Mouse (Mus musculus) lung, postnatal 4 days (tissue): ENCODE data around the gene Calr3.
A peak's percentile ranks its signal among the peaks of the same experiment; 100 is the strongest.

Experiments used
- DNase-seq, 2 experiments: peaks; one replicate each; pipeline ENCODE4 v3.0.0; 2021

The Calr3 gene

GRCm38 (mm10) chr8:72434952-72435351 is 8.7 kb downstream of the Calr3 start:
- DNase-seq, result no peak

DNA sequence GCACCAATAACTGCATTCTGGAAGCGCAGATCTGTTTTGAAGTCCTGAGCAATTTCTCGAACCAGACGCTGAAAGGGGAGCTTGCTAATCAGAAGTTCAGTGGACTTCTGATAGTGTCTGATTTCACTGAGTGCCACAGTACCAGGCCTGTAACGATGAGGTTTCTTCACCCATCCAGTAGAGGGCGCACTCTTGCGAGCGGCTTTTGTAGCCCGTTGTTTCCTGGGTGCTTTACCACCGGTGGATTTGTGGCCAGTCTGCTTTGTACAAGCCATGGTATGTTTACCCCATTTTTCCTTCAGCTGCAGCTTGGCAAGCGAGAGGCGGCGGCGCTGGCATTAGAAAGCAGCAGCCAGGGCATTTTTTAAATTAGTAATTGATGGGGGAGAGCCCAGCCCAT is 14.0 kb downstream of the Calr3 start:
- DNase-seq, result peak; percentile 30 to 48

- DNase-seq, result no peak
Measured at GRCm38 (mm10) chr8:72422926-72423325, 20.7 kb downstream of the Calr3 start.

DNA sequence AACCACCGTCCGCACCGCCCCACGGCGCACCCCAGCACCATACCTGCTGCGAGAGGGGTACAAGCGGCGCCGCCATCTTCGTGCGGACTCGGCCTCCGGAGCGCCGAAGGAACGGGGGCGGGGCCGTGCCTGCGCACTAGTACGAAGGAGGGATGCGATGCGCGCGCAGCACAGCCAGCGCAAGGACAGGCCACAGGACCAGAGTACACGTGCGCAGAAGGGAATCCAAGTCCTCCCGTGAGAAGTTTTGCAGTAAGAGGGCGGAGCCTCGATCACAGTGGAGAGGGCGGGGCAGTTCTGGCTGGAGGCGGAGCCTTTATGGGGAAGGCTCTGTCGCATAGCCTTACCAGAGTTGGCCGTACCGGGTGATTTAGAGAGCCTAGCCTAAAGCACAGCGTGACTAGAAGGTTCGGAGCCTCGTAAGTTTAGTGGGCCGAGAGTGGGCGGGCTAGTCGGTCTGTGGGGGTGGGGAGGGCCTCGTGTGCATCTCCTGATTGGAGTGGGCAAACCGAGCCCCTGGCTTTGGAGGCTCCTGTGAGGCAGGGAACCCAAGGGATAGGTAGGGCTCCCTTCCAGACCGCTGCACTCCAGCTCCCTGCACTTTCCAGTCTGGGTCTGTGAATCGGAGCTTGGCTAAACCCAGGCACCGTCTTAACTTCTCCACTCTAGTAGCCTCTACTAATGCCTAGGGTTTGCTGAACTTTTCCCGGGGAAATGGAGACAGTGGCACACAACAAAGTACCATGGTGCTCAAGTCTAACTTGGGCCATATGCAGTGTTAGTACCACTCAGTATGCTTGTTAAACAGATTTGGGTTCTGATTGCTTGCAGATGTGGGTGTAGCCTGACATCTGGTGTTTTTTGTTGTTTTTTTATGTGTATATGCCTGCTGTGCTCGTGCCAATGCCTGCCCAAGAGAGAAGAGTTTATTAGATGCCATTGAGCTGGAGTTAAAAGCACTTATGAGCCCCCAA is 22.0 kb downstream of the Calr3 start, which contains the start of gene Eps15l1:
Gene Eps15l1 (minus strand): TSS at position 99 of the 974 bp plus-strand sequence.
- peak; percentile 99 for DNase-seq

DNA sequence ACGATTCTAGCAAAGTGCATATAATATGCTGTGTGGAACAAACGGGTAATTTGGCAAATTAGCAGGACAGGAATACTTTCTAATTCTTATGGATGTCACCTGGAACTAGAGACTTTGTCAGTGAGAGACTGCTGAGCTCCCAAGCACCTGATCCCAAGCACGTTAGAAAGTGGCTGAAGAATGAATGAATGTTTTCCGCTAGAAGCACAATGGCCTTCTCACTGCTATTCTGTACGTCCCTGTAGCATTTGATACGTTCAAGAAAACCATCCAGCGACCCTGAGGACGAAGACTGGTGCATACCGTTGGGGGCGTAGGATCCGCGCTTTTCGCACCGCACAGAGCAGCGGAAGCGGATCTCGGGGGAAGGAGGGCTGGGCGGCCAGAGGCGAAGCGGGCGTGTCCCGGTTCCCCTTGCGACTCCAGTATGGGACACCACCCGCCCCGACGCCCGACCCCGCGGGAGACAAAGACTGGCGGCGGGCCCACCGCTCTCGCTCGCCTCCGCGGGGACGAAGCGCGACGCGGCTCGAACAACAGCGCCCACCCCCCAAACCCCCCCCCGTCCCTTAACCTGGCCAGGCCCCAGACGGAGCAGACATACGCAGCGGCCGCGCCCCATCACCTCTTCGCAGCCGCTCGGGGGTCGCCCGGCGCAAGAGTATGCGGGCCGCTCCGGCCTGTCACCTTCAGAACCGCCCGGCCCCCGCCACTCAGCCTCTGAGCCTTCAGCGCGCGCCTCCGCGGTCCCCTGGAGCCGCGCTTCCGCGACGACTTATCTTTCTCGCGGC is 22.9 kb downstream of the Calr3 start:
- DNase-seq, result peak; percentile 70 to 71

- no peak for DNase-seq
Measured at GRCm38 (mm10) chr8:72418073-72418472, 25.6 kb downstream of the Calr3 start.

GRCm38 (mm10) chr8:72415252-72415651 is 28.4 kb downstream of the Calr3 start:
- DNase-seq, result no peak

DNA sequence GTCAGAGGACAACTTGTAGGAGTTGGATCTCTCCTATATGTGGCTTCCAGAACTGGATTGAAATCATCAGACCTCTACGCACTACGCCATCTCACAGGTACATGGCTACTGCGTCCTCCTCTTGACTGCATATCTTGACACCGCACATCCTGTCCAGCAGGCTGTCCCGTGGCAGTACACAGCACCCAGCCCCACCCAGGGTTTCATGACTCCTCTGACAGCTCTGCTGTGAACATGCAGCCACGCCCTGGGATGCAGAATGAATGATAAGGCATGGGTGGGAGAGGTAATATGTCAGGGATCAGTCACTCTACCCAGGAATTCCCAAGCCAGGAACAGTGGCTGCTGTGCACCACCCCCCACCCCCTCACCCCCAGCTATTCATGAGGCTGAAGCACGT is 29.8 kb downstream of the Calr3 start:
- DNase-seq, result no peak

- no peak for DNase-seq
Measured at GRCm38 (mm10) chr8:72409443-72409842, 34.2 kb downstream of the Calr3 start.

GRCm38 (mm10) chr8:72407878-72408277 is 35.8 kb downstream of the Calr3 start:
- no peak for DNase-seq

DNA sequence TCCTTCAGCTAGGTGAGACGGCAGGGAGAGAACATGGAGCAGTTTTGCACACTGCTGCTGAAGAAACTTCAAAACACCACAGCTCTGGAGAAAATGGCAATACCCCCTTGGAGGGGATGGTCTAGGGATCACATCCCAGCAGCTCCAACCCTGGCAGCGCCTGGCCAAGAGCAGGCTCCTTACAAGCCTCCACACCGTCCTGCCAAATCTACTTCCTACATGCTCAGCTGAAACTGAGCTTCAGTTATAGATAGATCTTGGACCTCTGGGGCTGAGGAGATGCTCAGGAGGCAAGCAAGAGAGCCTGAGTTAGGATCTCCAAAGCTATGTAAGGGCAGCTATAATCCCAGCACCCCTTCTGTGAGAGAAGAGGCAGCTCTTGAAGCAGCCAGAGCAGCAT is 40.7 kb downstream of the Calr3 start:
- DNase-seq, result no peak

DNA sequence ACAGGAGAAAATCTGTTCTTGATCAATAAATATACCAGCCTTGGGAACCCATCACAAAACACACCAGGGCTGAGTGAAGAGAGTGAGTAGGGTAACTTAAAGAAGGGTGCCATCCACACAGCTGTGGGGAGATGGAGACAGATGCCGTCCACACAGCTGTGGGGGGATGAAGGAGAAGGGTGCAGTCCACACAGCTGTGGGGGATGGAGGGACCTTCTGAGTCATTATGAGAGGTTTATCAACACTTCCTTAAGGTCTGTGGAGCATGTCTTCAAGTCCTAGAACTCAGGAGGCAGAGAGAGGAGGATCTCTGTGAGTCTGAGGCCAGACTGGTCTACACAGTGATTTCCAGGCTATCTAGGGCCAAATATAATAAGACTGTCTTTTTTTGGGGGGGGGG is 42.3 kb downstream of the Calr3 start:
- DNase-seq, result no peak

- DNase-seq, result no peak
Measured at GRCm38 (mm10) chr8:72385737-72386136, 57.9 kb downstream of the Calr3 start.

GRCm38 (mm10) chr8:72382395-72382794 is 61.3 kb downstream of the Calr3 start:
- no peak for DNase-seq

GRCm38 (mm10) chr8:72380656-72381055 is 63.0 kb downstream of the Calr3 start:
- DNase-seq, result no peak

GRCm38 (mm10) chr8:72376900-72377299 is 66.8 kb downstream of the Calr3 start:
- DNase-seq, result no peak

DNA sequence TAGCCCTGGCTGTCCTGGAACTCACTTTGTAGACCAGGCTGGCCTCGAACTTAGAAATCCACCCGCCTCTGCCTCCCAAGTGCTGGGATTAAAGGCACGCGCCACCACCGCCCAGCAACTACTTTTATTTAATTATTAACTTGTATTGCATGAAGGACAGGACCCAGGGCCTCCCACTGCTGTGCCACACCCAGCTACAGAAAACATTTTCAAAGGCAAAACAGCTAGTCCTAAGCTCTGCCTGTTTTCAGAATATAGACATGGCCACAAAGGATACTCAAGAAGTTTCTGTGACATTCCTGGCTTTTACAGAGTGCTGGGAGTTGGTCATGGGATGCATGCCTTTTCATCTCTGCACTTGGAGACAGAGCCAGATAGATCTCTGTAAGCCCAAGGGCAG is 67.4 kb downstream of the Calr3 start:
- DNase-seq, result no peak

GRCm38 (mm10) chr8:72375161-72375560 is 68.5 kb downstream of the Calr3 start:
- DNase-seq, result no peak
